Mouse (Mus musculus): ENCODE data around the gene Pnpo. TPM values are rescaled to one million over a fixed set of nuclear protein-coding genes. Genes with fewer than 3 reads are reported as not detected.
A peak's percentile ranks its signal among the peaks of the same experiment; 100 is the strongest.

Gene Pnpo
- polyA plus RNA-seq, 1 experiment from 2014 or later, result 719 TPM

DNA sequence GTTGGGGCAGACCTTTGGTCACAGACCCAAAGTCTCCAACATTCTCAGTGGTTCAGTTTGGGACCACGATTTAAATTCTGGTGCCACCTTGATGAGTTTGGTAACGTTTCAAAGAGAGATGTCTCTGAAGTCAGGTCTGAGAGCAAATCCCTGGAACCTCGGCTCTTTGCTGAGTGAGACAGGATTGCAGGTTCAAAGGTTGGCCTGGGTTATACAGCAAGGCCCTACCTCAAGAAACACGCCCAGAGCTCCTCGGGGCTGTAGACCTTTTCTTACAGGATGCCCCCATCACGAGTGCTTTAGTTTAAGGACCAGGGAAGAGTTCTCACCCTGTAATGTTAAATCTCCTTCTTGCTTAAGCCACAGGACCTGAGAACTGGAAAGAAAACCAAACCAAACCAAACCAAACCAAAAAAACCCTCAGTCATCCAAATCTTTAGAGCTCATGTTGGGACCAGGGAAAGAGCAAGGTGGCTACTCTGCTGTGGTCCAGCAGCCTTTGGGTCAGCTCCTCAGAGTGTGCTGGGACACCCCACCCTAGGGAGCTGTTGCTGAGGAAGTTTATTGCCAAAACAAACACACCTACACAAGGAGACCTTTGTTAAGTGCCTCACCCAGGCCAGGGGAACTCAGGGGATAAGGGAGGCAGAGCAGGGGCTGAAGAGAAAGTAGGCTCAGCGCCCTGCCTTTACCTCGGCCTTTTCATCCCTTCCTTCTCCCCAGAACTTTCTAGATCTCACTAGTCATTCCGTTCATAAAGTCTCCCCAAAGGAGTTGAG, 7.7 kb downstream of the Pnpo start:
- ATAC-seq (ENCODE audit: low read depth), result no peak
- no peaks in the 10 kb centered on the region for H3K9me3 ChIP-seq (replicated peaks; ENCODE audit: control insufficient read depth, low read length)
- peaks cover 87% of the 10 kb centered on the region for H3K4me1 ChIP-seq (ENCODE audit: control insufficient read depth, low read depth, low read length)
- peak overlapping the region; percentile 98 for H3K27ac ChIP-seq (ENCODE audit: low read length)
- no peaks in the 10 kb centered on the region for H3K27me3 ChIP-seq (ENCODE audit: control insufficient read depth, insufficient read depth, low read depth, low read length)
- H3K36me3 ChIP-seq (ENCODE audit: control insufficient read depth, insufficient read depth), result peaks cover 41% of the 10 kb centered on the region
- WGBS (ENCODE audit: insufficient replicate concordance), result 79% methylated on average over 9 of the region's 9 CpGs
- 0 out of 2 replicates have a peak overlapping the region, but pooled peaks have one; percentile 4 for H3K9ac ChIP-seq (ENCODE audit: low read depth, low read length)
- H3K4me2 ChIP-seq (ENCODE audit: low read depth, low read length), result peak overlapping the region; percentile 46; the same call in 1 of the 2 replicates
- no peak overlapping the region for H3K4me3 ChIP-seq (ENCODE audit: low read depth, low read length)

DNA sequence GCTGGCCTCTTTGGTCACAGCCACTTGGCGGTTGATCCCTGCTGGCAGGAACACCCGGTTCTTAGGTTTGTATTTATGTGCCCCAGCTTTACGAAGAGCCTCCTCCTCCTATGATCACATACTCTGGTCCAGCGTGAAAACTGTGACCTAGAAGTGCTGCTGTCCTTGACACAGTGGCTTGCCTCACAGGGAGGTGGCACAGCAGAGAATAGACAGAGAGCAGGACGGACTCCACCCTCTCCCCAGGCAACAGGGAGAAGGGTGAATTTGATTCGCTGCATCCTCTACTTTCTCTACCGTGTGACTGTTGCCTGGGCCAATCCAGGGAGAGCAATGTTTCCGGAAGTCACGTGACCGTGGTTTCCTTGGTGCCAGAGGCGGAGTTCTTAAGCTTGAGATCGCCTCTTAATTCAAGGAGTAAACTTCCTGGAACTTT, 8.8 kb downstream of the Pnpo start:
- ATAC-seq (ENCODE audit: low read depth), result peak; percentile 93
- H3K4me2 ChIP-seq (ENCODE audit: low read depth, low read length), result peak overlapping the region; percentile 49
- peaks cover 30% of the 10 kb centered on the region for H3K36me3 ChIP-seq (ENCODE audit: control insufficient read depth, insufficient read depth)
- peaks cover 87% of the 10 kb centered on the region for H3K4me1 ChIP-seq (ENCODE audit: control insufficient read depth, low read depth, low read length)
- H3K9ac ChIP-seq (ENCODE audit: low read depth, low read length), result peak overlapping the region; percentile 32; the same call in 1 of the 2 replicates
- peak overlapping the region; percentile 98 for H3K27ac ChIP-seq (ENCODE audit: low read length)
- no peaks in the 10 kb centered on the region for H3K9me3 ChIP-seq (replicated peaks; ENCODE audit: control insufficient read depth, low read length)
- WGBS (ENCODE audit: insufficient replicate concordance), result 21% methylated on average over 12 of the region's 12 CpGs
- H3K4me3 ChIP-seq (ENCODE audit: low read depth, low read length), result peak overlapping the region; percentile 24
- H3K27me3 ChIP-seq (ENCODE audit: control insufficient read depth, insufficient read depth, low read depth, low read length), result no peaks in the 10 kb centered on the region

DNA sequence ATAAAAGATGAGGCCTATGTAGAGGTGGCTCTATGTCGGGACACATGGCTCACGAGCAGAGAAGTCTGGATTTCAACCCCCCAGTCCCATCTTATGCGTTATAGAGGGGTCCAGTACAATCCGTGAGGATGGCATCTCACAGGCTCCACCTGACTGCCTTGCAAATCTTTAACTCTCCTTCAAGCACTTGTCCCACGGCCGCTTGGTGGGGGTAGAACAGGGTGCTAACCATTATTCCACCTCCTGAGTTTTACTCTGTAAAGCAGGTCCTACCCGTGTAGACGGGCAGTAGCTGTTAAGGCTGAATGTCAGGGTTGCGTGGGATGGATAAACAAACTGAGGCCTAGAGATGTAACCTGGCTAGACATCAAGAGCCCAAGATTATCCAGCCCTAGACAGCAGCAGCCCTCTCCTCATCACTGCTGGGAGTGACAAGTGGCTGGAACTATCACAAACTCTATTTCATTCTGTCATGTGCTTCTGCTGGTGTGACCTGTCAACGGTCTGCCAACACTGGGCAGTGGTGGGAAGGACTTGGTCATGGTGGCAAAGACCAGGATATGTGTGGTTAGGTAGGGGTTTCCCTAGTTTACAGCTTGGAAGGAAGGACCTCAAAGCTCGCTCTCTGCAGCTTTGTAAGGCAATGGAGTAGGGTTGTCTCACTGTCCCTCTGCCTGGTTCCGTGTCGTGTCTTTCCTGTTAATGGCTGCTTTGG, 10.1 kb downstream of the Pnpo start:
- Histone ChIP-seq H3K27ac (ENCODE audit: low read length) (peak overlapping the region; percentile 87), H3K27me3 (ENCODE audit: control insufficient read depth, insufficient read depth, low read depth, low read length) (no peaks in the 10 kb centered on the region), H3K9me3 (replicated peaks; ENCODE audit: control insufficient read depth, low read length) (no peaks in the 10 kb centered on the region), H3K4me2 (ENCODE audit: low read depth, low read length) (no peak overlapping the region), H3K36me3 (ENCODE audit: control insufficient read depth, insufficient read depth) (peaks cover 18% of the 10 kb centered on the region), H3K4me3 (ENCODE audit: low read depth, low read length) (no peak overlapping the region), H3K4me1 (ENCODE audit: control insufficient read depth, low read depth, low read length) (peaks cover 87% of the 10 kb centered on the region), H3K9ac (ENCODE audit: low read depth, low read length) (no peak overlapping the region)
- ATAC-seq (ENCODE audit: low read depth), result no peak
- 76% methylated on average over 13 of the region's 13 CpGs for WGBS (ENCODE audit: insufficient replicate concordance)

DNA sequence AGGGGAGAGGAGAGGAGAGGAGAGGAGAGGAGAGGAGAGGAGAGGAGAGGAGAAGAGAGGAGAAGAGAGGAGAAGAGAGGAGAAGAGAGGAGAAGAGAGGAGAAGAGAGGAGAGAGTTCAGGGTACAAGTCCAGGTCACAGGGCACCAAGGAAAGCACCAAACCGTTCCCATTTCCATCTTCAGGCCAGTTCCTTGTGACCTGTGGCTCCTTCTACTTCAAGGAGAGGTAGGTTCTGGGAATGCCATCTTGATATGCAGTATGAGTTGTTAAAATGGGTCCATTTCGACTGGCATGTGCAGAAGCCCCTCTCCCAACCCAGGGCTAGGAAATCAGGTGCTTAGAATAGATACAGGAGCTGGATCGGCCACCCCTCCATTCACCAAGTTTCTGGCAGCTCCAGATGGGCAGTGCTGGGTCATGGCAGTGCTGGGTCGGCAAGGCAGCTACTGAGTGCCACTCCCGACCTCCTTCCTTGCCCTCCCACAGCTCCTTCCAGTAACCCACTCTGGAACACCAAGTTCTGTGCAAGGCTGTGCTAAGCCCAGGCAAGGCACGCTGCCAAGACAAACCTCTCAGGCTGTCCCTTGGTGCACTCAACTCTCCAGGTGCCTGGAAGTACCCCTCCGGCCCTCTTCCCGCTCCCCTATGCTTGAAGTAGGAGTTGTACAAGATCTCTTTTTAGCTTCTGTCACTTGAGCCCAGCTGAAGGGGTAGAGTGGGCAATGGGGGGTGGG, 12.3 kb downstream of the Pnpo start:
- H3K9me3 ChIP-seq (replicated peaks; ENCODE audit: control insufficient read depth, low read length), result no peaks in the 10 kb centered on the region
- 65% methylated on average over 8 of the region's 8 CpGs for WGBS (ENCODE audit: insufficient replicate concordance)
- peaks cover 87% of the 10 kb centered on the region for H3K4me1 ChIP-seq (ENCODE audit: control insufficient read depth, low read depth, low read length)
- peak overlapping the region; percentile 37 for H3K9ac ChIP-seq (ENCODE audit: low read depth, low read length)
- no peak overlapping the region for H3K4me2 ChIP-seq (ENCODE audit: low read depth, low read length)
- ATAC-seq (ENCODE audit: low read depth), result no peak
- H3K4me3 ChIP-seq (ENCODE audit: low read depth, low read length), result no peak overlapping the region
- no peaks in the 10 kb centered on the region for H3K27me3 ChIP-seq (ENCODE audit: control insufficient read depth, insufficient read depth, low read depth, low read length)
- peaks cover under 1% of the 10 kb centered on the region; the same call in 1 of the 2 replicates for H3K36me3 ChIP-seq (ENCODE audit: control insufficient read depth, insufficient read depth)
- peak overlapping the region; percentile 70 for H3K27ac ChIP-seq (ENCODE audit: low read length)

DNA sequence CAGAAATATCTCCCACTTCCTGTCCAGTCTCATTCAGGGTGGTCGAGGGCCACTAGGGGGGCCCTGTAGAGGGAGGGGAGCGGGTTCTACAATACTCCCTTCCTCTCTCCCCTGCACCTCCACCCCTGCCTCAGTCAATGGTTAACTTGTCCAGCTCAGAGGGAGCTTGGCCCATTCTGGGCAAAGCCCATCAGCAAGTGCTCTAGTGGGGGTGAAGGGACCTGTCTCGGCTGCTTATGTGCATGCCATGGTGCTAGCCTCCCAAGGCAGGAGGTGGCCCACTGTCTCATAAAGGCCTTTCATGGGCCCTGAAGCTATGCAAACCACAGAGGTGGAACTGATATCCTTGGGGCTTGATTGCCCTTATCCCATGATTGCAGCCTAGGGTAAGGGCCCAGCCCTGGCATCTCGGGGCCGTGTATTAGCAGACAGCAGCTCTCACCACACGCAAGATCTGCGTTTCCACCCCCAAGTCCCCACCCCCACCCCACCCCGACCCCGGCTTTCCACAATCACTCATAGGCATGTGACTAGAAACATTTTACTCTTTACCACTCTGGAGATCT, 13.9 kb downstream of the Pnpo start:
- Histone ChIP-seq H3K4me2 (ENCODE audit: low read depth, low read length) (peak overlapping the region; percentile 35), H3K27ac (ENCODE audit: low read length) (peak overlapping the region; percentile 80), H3K9me3 (replicated peaks; ENCODE audit: control insufficient read depth, low read length) (no peaks in the 10 kb centered on the region), H3K4me3 (ENCODE audit: low read depth, low read length) (peak overlapping the region; percentile 26; the same call in 1 of the 2 replicates), H3K9ac (ENCODE audit: low read depth, low read length) (peak overlapping the region; percentile 56), H3K27me3 (ENCODE audit: control insufficient read depth, insufficient read depth, low read depth, low read length) (no peaks in the 10 kb centered on the region), H3K4me1 (ENCODE audit: control insufficient read depth, low read depth, low read length) (peaks cover 88% of the 10 kb centered on the region), H3K36me3 (ENCODE audit: control insufficient read depth, insufficient read depth) (no peaks in the 10 kb centered on the region)
- 18% methylated on average over 9 of the region's 9 CpGs for WGBS (ENCODE audit: insufficient replicate concordance)
- peak; percentile 54 for ATAC-seq (ENCODE audit: low read depth)

DNA sequence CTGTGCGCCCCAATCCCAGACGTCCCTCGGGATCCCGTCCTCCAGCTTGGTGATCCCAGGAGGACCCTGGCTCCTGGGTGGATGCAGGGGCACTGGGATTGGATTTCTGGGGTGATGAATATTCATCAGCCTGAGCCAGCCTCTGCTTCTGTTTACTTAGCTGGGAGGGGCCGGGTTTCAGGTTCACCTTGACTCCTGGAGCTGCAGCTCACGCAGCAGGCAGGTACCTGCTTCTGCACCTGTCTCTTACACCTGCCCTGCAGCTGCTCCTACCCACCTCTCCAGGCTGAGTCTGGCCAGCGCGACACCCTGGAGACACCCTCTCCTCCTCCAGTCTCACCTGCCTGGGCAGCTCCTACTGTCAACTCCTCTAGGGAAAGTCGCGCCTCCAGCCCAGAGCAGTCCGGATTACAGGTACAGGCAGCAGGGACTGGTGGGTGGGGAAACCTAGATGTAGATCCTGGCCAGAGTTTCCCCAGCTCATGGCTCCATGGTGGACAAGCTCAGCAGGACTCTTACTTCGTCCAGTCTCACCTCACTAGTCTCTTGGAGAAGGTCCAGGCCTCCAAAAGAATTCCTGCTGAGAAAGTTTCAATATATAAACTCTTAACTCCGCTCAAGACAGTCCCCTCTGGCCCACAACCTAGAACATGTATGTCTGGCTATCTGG, 14.6 kb downstream of the Pnpo start:
- Histone ChIP-seq H3K9ac (ENCODE audit: low read depth, low read length) (peak overlapping the region; percentile 56), H3K9me3 (replicated peaks; ENCODE audit: control insufficient read depth, low read length) (no peaks in the 10 kb centered on the region), H3K4me3 (ENCODE audit: low read depth, low read length) (peak overlapping the region; percentile 34), H3K4me1 (ENCODE audit: control insufficient read depth, low read depth, low read length) (peaks cover 88% of the 10 kb centered on the region), H3K4me2 (ENCODE audit: low read depth, low read length) (peak overlapping the region; percentile 35), H3K27ac (ENCODE audit: low read length) (peak overlapping the region; percentile 80), H3K27me3 (ENCODE audit: control insufficient read depth, insufficient read depth, low read depth, low read length) (no peaks in the 10 kb centered on the region), H3K36me3 (ENCODE audit: control insufficient read depth, insufficient read depth) (no peaks in the 10 kb centered on the region)
- 40% methylated on average over 13 of the region's 13 CpGs for WGBS (ENCODE audit: insufficient replicate concordance)
- ATAC-seq (ENCODE audit: low read depth), result no peak

DNA sequence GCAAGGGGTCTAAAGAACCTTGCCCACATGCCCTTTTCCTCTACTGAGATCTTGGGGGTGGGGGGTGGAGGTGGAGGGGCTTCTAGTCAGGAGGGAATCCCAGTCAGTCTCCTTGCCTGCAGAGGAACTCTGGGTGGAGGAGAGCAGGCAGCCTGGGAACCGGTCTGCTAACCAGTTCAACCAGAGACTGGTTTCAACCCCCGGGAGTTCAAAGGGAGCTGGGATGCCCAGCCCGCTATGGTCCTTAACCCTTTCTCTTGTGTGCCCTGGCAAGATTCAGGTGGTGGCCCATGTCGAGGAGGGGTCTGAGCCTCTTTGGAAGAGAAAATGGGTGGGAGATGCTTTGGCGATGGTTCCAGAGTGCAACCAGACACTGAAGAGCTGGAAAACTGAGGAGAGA, 15.1 kb downstream of the Pnpo start:
- Histone ChIP-seq H3K27me3 (ENCODE audit: control insufficient read depth, insufficient read depth, low read depth, low read length) (no peaks in the 10 kb centered on the region), H3K36me3 (ENCODE audit: control insufficient read depth, insufficient read depth) (no peaks in the 10 kb centered on the region), H3K4me3 (ENCODE audit: low read depth, low read length) (no peak overlapping the region), H3K9ac (ENCODE audit: low read depth, low read length) (peak overlapping the region; percentile 42; the same call in 1 of the 2 replicates), H3K4me2 (ENCODE audit: low read depth, low read length) (no peak overlapping the region), H3K9me3 (replicated peaks; ENCODE audit: control insufficient read depth, low read length) (no peaks in the 10 kb centered on the region), H3K27ac (ENCODE audit: low read length) (no peak overlapping the region; the same call in 1 of the 2 replicates), H3K4me1 (ENCODE audit: control insufficient read depth, low read depth, low read length) (peaks cover 85% of the 10 kb centered on the region)
- WGBS (ENCODE audit: insufficient replicate concordance), result 29% methylated on average over 5 of the region's 5 CpGs
- ATAC-seq (ENCODE audit: low read depth), result no peak

DNA sequence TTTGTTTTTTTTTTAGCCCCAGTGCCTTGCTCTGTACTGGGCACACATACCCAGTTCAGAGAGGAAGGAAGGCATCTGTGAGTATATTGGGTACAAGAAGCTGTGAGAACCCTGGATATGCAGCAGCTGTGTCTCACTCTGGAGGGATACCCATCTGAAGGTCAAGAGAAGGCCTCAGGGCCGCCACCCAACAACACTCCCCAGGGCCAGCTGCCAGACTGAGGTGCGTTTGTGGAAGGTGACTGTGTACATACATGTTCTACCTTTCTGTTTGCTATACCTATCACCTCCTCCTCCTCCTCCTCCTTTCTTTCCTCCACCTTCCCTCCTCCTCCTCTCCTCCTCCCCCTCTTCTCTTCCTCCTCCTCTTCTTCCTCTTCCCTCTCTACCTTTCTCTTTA, 15.7 kb downstream of the Pnpo start, which contains the start of gene Prr15l:
TSS of gene Prr15l (plus strand) at position 17 of the 400 bp plus-strand sequence.
- WGBS (ENCODE audit: insufficient replicate concordance), result 59% methylated on average over 2 of the region's 2 CpGs
- H3K36me3 ChIP-seq (ENCODE audit: control insufficient read depth, insufficient read depth), result no peaks in the 10 kb centered on the region
- H3K9me3 ChIP-seq (replicated peaks; ENCODE audit: control insufficient read depth, low read length), result no peaks in the 10 kb centered on the region
- no peak within 1 kb of the TSS for H3K4me3 ChIP-seq (ENCODE audit: low read depth, low read length)
- peak within 1 kb of the TSS; percentile 7; the same call in 1 of the 2 replicates for H3K4me2 ChIP-seq (ENCODE audit: low read depth, low read length)
- H3K27me3 ChIP-seq (ENCODE audit: control insufficient read depth, insufficient read depth, low read depth, low read length), result no peaks in the 10 kb centered on the region
- peaks cover 80% of the 10 kb centered on the region for H3K4me1 ChIP-seq (ENCODE audit: control insufficient read depth, low read depth, low read length)
- peak within 1 kb of the TSS; percentile 42 for H3K9ac ChIP-seq (ENCODE audit: low read depth, low read length)
- no peak for ATAC-seq (ENCODE audit: low read depth)
- peak within 1 kb of the TSS; percentile 96 for H3K27ac ChIP-seq (ENCODE audit: low read length)

Data from liver, embryonic 16.5 days (tissue).